Mouse (Mus musculus) hindbrain, embryonic 15.5 days (tissue): Measurements from ENCODE around the gene Lif. TPM values are rescaled to one million over a fixed set of nuclear protein-coding genes. Genes with fewer than 3 reads are reported as not detected.

Source experiments
- ATAC-seq: fragments of 200-750 bp; cut with Nextera tagmentation; 2 replicates; pipeline ENCODE4 v1.8.0; 2017; ENCODE audit warnings: low read depth, moderate number of reproducible peaks, moderate TSS enrichment; ENCODE audit not compliant: low FRiP score
- H3K27ac ChIP-seq: fragments of 300-500 bp; sonication (generic); replicated peaks from 2 replicates; pipeline ENCODE4 v1.5.1; 2015; ENCODE audit warnings: mild to moderate bottlenecking, inconsistent platforms
- H3K27me3 ChIP-seq: fragments of 300-500 bp; sonication (generic); 2 replicates; pipeline ENCODE4 v1.6.1; 2015; ENCODE audit warnings: control low read depth, inconsistent platforms
- H3K36me3 ChIP-seq: fragments of 300-500 bp; sonication (generic); 2 replicates; pipeline ENCODE4 v1.6.1; 2015; ENCODE audit warnings: control low read depth, inconsistent platforms
- H3K4me1 ChIP-seq: fragments of 300-500 bp; sonication (generic); replicated peaks from 2 replicates; pipeline ENCODE4 v1.6.1; 2015; ENCODE audit warnings: control low read depth, inconsistent platforms
- H3K4me2 ChIP-seq: fragments of 300-500 bp; sonication (generic); 2 replicates; pipeline ENCODE4 v1.6.1; 2015; ENCODE audit warnings: moderate library complexity, mild to moderate bottlenecking, inconsistent platforms
- H3K4me3 ChIP-seq: fragments of 300-500 bp; sonication (generic); 2 replicates; pipeline ENCODE4 v1.5.1; 2015; ENCODE audit warnings: mild to moderate bottlenecking, inconsistent platforms
- H3K9ac ChIP-seq: fragments of 300-500 bp; sonication (generic); 2 replicates; pipeline ENCODE4 v1.6.1; 2015; ENCODE audit warnings: inconsistent platforms
- H3K9me3 ChIP-seq: fragments of 300-500 bp; sonication (generic); 2 replicates; pipeline ENCODE4 v1.6.1; 2016; ENCODE audit warnings: control low read depth, inconsistent platforms
- WGBS: fragments of 180-500 bp; shearing (Covaris S2); methylation state at CpG from one replicate; pipeline ENCODE4 v1.1.7; 2015; 5-methylcytosine and 5-hydroxymethylcytosine counted together
- polyA plus RNA-seq: library from polyadenylated mRNA; unstranded; fragments of >200 nt; fragmentation: Nextera tagmentation; extraction: Ambion mirVana; gene quantifications from 2 replicates; pipeline ENCODE4 v1.2.1, GENCODE M21; 2015

The Lif gene
- polyA plus RNA-seq, 1 experiment from 2014 or later = 0.08 TPM

GRCm38 (mm10) chr11:4306086-4306485 lies 48.7 kb downstream of the Lif start:
- Histone ChIP-seq H3K4me1 (no peaks in the 10 kb centered on the region), H3K4me2 (no peak overlapping the region), H3K9ac (no peak overlapping the region), H3K36me3 (no peaks in the 10 kb centered on the region), H3K9me3 (no peaks in the 10 kb centered on the region), H3K4me3 (no peak overlapping the region), H3K27ac (no peak overlapping the region), H3K27me3 (no peaks in the 10 kb centered on the region)
- ATAC-seq = peak; percentile 34; the same call in 1 of the 2 replicates
- WGBS = 70% methylated on average over 2 of the region's 2 CpGs

- Histone ChIP-seq H3K27ac (no peak overlapping the region), H3K9me3 (no peaks in the 10 kb centered on the region), H3K9ac (no peak overlapping the region), H3K36me3 (no peaks in the 10 kb centered on the region), H3K4me1 (no peaks in the 10 kb centered on the region), H3K4me3 (no peak overlapping the region), H3K27me3 (no peaks in the 10 kb centered on the region), H3K4me2 (no peak overlapping the region)
- no peak for ATAC-seq
- 22% methylated on average over 6 of the region's 6 CpGs for WGBS
These were observed 50.7 kb downstream of the Lif start for GRCm38 (mm10) chr11:4308060-4308513.

GRCm38 (mm10) chr11:4308514-4309450 lies 51.4 kb downstream of the Lif start:
- Histone ChIP-seq H3K9me3 (no peaks in the 10 kb centered on the region), H3K27me3 (no peaks in the 10 kb centered on the region), H3K4me3 (no peak overlapping the region), H3K4me1 (no peaks in the 10 kb centered on the region), H3K4me2 (no peak overlapping the region), H3K9ac (no peak overlapping the region), H3K27ac (no peak overlapping the region), H3K36me3 (no peaks in the 10 kb centered on the region)
- ATAC-seq = no peak
- WGBS = 60% methylated on average over 25 of the region's 25 CpGs

GRCm38 (mm10) chr11:4309613-4310012 lies 52.3 kb downstream of the Lif start:
- H3K4me3 ChIP-seq = no peak overlapping the region
- H3K9me3 ChIP-seq = no peaks in the 10 kb centered on the region
- no peaks in the 10 kb centered on the region for H3K4me1 ChIP-seq
- H3K27me3 ChIP-seq = no peaks in the 10 kb centered on the region
- 90% methylated on average over 4 of the region's 4 CpGs for WGBS
- no peak overlapping the region for H3K4me2 ChIP-seq
- no peak for ATAC-seq
- H3K9ac ChIP-seq = no peak overlapping the region
- no peak overlapping the region for H3K27ac ChIP-seq
- no peaks in the 10 kb centered on the region for H3K36me3 ChIP-seq

- H3K4me3 ChIP-seq = no peak overlapping the region
- no peaks in the 10 kb centered on the region for H3K9me3 ChIP-seq
- no peaks in the 10 kb centered on the region for H3K36me3 ChIP-seq
- no peak overlapping the region for H3K27ac ChIP-seq
- 96% methylated on average over 4 of the region's 4 CpGs for WGBS
- H3K4me1 ChIP-seq = no peaks in the 10 kb centered on the region
- no peak for ATAC-seq
- H3K27me3 ChIP-seq = no peaks in the 10 kb centered on the region
- H3K9ac ChIP-seq = no peak overlapping the region
- no peak overlapping the region for H3K4me2 ChIP-seq
These were observed 53.0 kb downstream of the Lif start for GRCm38 (mm10) chr11:4310324-4310723.

GRCm38 (mm10) chr11:4312180-4312579 lies 54.8 kb downstream of the Lif start:
- WGBS = 83% methylated on average over 4 of the region's 4 CpGs
- no peaks in the 10 kb centered on the region for H3K4me1 ChIP-seq
- H3K27me3 ChIP-seq = no peaks in the 10 kb centered on the region
- H3K9me3 ChIP-seq = no peaks in the 10 kb centered on the region
- H3K36me3 ChIP-seq = no peaks in the 10 kb centered on the region
- no peak overlapping the region for H3K4me3 ChIP-seq
- no peak for ATAC-seq
- no peak overlapping the region for H3K4me2 ChIP-seq
- no peak overlapping the region for H3K9ac ChIP-seq
- no peak overlapping the region for H3K27ac ChIP-seq

GRCm38 (mm10) chr11:4317287-4317686 lies 59.9 kb downstream of the Lif start:
- H3K36me3 ChIP-seq = no peaks in the 10 kb centered on the region
- H3K4me1 ChIP-seq = no peaks in the 10 kb centered on the region
- H3K27me3 ChIP-seq = no peaks in the 10 kb centered on the region
- no peak overlapping the region for H3K4me2 ChIP-seq
- 76% methylated on average over 5 of the region's 5 CpGs for WGBS
- no peak overlapping the region for H3K9ac ChIP-seq
- no peaks in the 10 kb centered on the region for H3K9me3 ChIP-seq
- no peak overlapping the region for H3K27ac ChIP-seq
- H3K4me3 ChIP-seq = no peak overlapping the region
- no peak for ATAC-seq

- no peaks in the 10 kb centered on the region for H3K9me3 ChIP-seq
- ATAC-seq = no peak
- no peaks in the 10 kb centered on the region for H3K36me3 ChIP-seq
- no peaks in the 10 kb centered on the region for H3K4me1 ChIP-seq
- H3K4me3 ChIP-seq = no peak overlapping the region
- no peak overlapping the region for H3K9ac ChIP-seq
- no peak overlapping the region for H3K4me2 ChIP-seq
- WGBS = 96% methylated on average over 3 of the region's 3 CpGs
- H3K27ac ChIP-seq = no peak overlapping the region
- no peaks in the 10 kb centered on the region for H3K27me3 ChIP-seq
These were observed 60.7 kb downstream of the Lif start for GRCm38 (mm10) chr11:4318011-4318410.

- H3K4me2 ChIP-seq = no peak overlapping the region
- H3K9ac ChIP-seq = no peak overlapping the region
- no peaks in the 10 kb centered on the region for H3K27me3 ChIP-seq
- H3K4me3 ChIP-seq = no peak overlapping the region
- no peaks in the 10 kb centered on the region for H3K4me1 ChIP-seq
- ATAC-seq = no peak
- H3K27ac ChIP-seq = no peak overlapping the region
- H3K36me3 ChIP-seq = no peaks in the 10 kb centered on the region
- no peaks in the 10 kb centered on the region for H3K9me3 ChIP-seq
- WGBS = 92% methylated on average over 14 of the region's 14 CpGs
These were observed 62.0 kb downstream of the Lif start for GRCm38 (mm10) chr11:4319212-4319955.

GRCm38 (mm10) chr11:4320876-4321275 lies 63.5 kb downstream of the Lif start:
- no peak for ATAC-seq
- no peak overlapping the region for H3K27ac ChIP-seq
- no peaks in the 10 kb centered on the region for H3K4me1 ChIP-seq
- no peak overlapping the region for H3K9ac ChIP-seq
- H3K9me3 ChIP-seq = no peaks in the 10 kb centered on the region
- no peaks in the 10 kb centered on the region for H3K36me3 ChIP-seq
- H3K4me3 ChIP-seq = no peak overlapping the region
- no peaks in the 10 kb centered on the region for H3K27me3 ChIP-seq
- whole genome bisulfite sequencing = 60% methylated on average over 4 of the region's 4 CpGs
- H3K4me2 ChIP-seq = no peak overlapping the region
